Mouse (Mus musculus) limb, embryonic 11.5 days (tissue): ENCODE results near the gene Txlna. TPM values are rescaled to one million over a fixed set of nuclear protein-coding genes. Genes with fewer than 3 reads are reported as not detected.

Experiments
- ATAC-seq: fragments of 200-750 bp; cut with Nextera tagmentation; 2 replicates; pipeline ENCODE4 v1.8.0; 2017; ENCODE audit warnings: low read depth; ENCODE audit not compliant: insufficient number of reproducible peaks, low FRiP score, low TSS enrichment
- DNase-seq: peaks from one replicate; pipeline ENCODE4 v3.0.0-alpha.2; 2015; ENCODE audit warnings: low spot score
- H3K27ac ChIP-seq: fragments of 300-500 bp; sonication (generic); replicated peaks from 2 replicates; pipeline ENCODE4 v1.5.1; 2014; ENCODE audit warnings: low read depth, mild to moderate bottlenecking, low read length
- H3K27me3 ChIP-seq: fragments of 300-500 bp; sonication (generic); 2 replicates; pipeline ENCODE4 v1.6.1; 2014; ENCODE audit warnings: mild to moderate bottlenecking, low read length, mixed read lengths; ENCODE audit not compliant: control insufficient read depth, insufficient read depth
- H3K36me3 ChIP-seq: fragments of 300-500 bp; sonication (generic); 2 replicates; pipeline ENCODE4 v1.6.1; 2014; ENCODE audit warnings: mild to moderate bottlenecking, low read length, moderate library complexity, mixed read lengths; ENCODE audit not compliant: control insufficient read depth, insufficient read depth
- H3K4me1 ChIP-seq: fragments of 300-500 bp; sonication (generic); 2 replicates; pipeline ENCODE4 v1.6.1; 2014; ENCODE audit warnings: low read length, mixed read lengths; ENCODE audit not compliant: control insufficient read depth, insufficient read depth
- H3K4me2 ChIP-seq: fragments of 300-500 bp; sonication (generic); 2 replicates; pipeline ENCODE4 v1.6.1; 2014; ENCODE audit warnings: low read depth, mild to moderate bottlenecking, moderate library complexity; ENCODE audit not compliant: severe bottlenecking
- H3K4me3 ChIP-seq: fragments of 300-500 bp; sonication (generic); 2 replicates; pipeline ENCODE4 v1.5.1; 2014; ENCODE audit warnings: low read depth, low read length
- H3K9ac ChIP-seq: fragments of 300-500 bp; sonication (generic); 2 replicates; pipeline ENCODE4 v1.6.1; 2014; ENCODE audit warnings: mild to moderate bottlenecking, low read length
- H3K9me3 ChIP-seq: fragments of 300-500 bp; sonication (generic); 2 replicates; pipeline ENCODE4 v1.6.1; 2016; ENCODE audit warnings: low read length; ENCODE audit not compliant: control insufficient read depth
- WGBS: fragments of 180-500 bp; shearing (Covaris S2); extraction: QIAGEN DNeasy Blood & Tissue Kit; methylation state at CpG from one replicate; pipeline ENCODE4 v1.1.7; 2014; 5-methylcytosine and 5-hydroxymethylcytosine counted together
- polyA plus RNA-seq: library from polyadenylated mRNA; unstranded; fragments of >200 nt; fragmentation: Nextera tagmentation; extraction: Ambion mirVana; gene quantifications from 2 replicates; pipeline ENCODE4 v1.2.1, GENCODE M21; 2014

Gene Txlna
- polyA plus RNA-seq, 1 experiment from 2014 or later, result 111 TPM

GRCm38 (mm10) chr4:129662255-129662813, 21.5 kb upstream of the Txlna start:
- Histone ChIP-seq H3K4me2 (no peak overlapping the region), H3K27ac (no peak overlapping the region), H3K27me3 (no peaks in the 10 kb centered on the region), H3K4me1 (no peaks in the 10 kb centered on the region), H3K9me3 (no peaks in the 10 kb centered on the region), H3K36me3 (peaks cover 11% of the 10 kb centered on the region), H3K4me3 (no peak overlapping the region), H3K9ac (no peak overlapping the region)
- DNase-seq (no peak), ATAC-seq (no peak)
- 85% methylated on average over 3 of the region's 3 CpGs for WGBS

- DNase-seq, result no peak
- no peak for ATAC-seq
- Histone ChIP-seq H3K4me3 (no peak overlapping the region), H3K9me3 (no peaks in the 10 kb centered on the region), H3K9ac (no peak overlapping the region), H3K4me1 (no peaks in the 10 kb centered on the region), H3K27me3 (no peaks in the 10 kb centered on the region), H3K27ac (no peak overlapping the region), H3K36me3 (peaks cover 13% of the 10 kb centered on the region), H3K4me2 (no peak overlapping the region)
- WGBS, result 84% methylated on average over 3 of the region's 3 CpGs
Measured at GRCm38 (mm10) chr4:129661584-129661983, 20.7 kb upstream of the Txlna start.

- Histone ChIP-seq H3K27me3 (no peaks in the 10 kb centered on the region), H3K9me3 (no peaks in the 10 kb centered on the region), H3K4me2 (no peak overlapping the region), H3K9ac (no peak overlapping the region), H3K36me3 (peaks cover 38% of the 10 kb centered on the region), H3K4me3 (no peak overlapping the region), H3K27ac (no peak overlapping the region), H3K4me1 (no peaks in the 10 kb centered on the region)
- ATAC-seq (no peak), DNase-seq (no peak)
- 92% methylated on average over 14 of the region's 14 CpGs for WGBS
Measured at GRCm38 (mm10) chr4:129654770-129655169, 13.9 kb upstream of the Txlna start.

GRCm38 (mm10) chr4:129650359-129650758, 9.5 kb upstream of the Txlna start:
- no peak overlapping the region for H3K4me2 ChIP-seq
- no peak for ATAC-seq

GRCm38 (mm10) chr4:129648656-129649055, 7.8 kb upstream of the Txlna start:
- no peak overlapping the region for H3K27ac ChIP-seq
- H3K4me1 ChIP-seq, result no peaks in the 10 kb centered on the region
- no peak overlapping the region for H3K4me2 ChIP-seq
- no peak overlapping the region for H3K4me3 ChIP-seq
- peaks cover 37% of the 10 kb centered on the region for H3K36me3 ChIP-seq
- no peaks in the 10 kb centered on the region for H3K9me3 ChIP-seq
- H3K9ac ChIP-seq, result no peak overlapping the region
- no peaks in the 10 kb centered on the region for H3K27me3 ChIP-seq
- DNase-seq (no peak), ATAC-seq (no peak)
- WGBS, result 85% methylated on average over 1 of the region's 1 CpGs

More at GRCm38 (mm10) chr4:129650359-129650758, 9.5 kb upstream of the Txlna start:
- no peak overlapping the region for H3K9ac ChIP-seq
- no peak for DNase-seq
- H3K4me1 ChIP-seq, result no peaks in the 10 kb centered on the region
- WGBS, result 94% methylated on average over 8 of the region's 8 CpGs
- peaks cover 49% of the 10 kb centered on the region for H3K36me3 ChIP-seq
- no peaks in the 10 kb centered on the region for H3K9me3 ChIP-seq
- H3K27ac ChIP-seq, result no peak overlapping the region
- no peaks in the 10 kb centered on the region for H3K27me3 ChIP-seq
- no peak overlapping the region for H3K4me3 ChIP-seq

GRCm38 (mm10) chr4:129645204-129645603, 4.3 kb upstream of the Txlna start:
- WGBS, result 89% methylated on average over 6 of the region's 6 CpGs

GRCm38 (mm10) chr4:129641756-129642155, 891 bp upstream of the Txlna start:
- H3K36me3 ChIP-seq, result peaks cover 22% of the 10 kb centered on the region; the same call in 1 of the 2 replicates
- 49% methylated on average over 5 of the region's 5 CpGs for WGBS
- ATAC-seq (no peak), DNase-seq (no peak)
- H3K4me2 ChIP-seq, result peak overlapping the region; percentile 96; the same call in 1 of the 2 replicates
- H3K4me3 ChIP-seq, result no peak overlapping the region
- no peaks in the 10 kb centered on the region for H3K9me3 ChIP-seq
- no peaks in the 10 kb centered on the region for H3K27me3 ChIP-seq
- H3K4me1 ChIP-seq, result peaks cover 11% of the 10 kb centered on the region
- H3K9ac ChIP-seq, result no peak overlapping the region
- no peak overlapping the region for H3K27ac ChIP-seq

More at GRCm38 (mm10) chr4:129645204-129645603, 4.3 kb upstream of the Txlna start:
- Histone ChIP-seq H3K4me2 (0 out of 2 replicates have a peak overlapping the region, but pooled peaks have one; percentile 4), H3K27ac (no peak overlapping the region), H3K9me3 (no peaks in the 10 kb centered on the region), H3K9ac (no peak overlapping the region), H3K4me3 (no peak overlapping the region), H3K27me3 (no peaks in the 10 kb centered on the region), H3K36me3 (peaks cover 26% of the 10 kb centered on the region; the same call in 1 of the 2 replicates), H3K4me1 (no peaks in the 10 kb centered on the region)
- ATAC-seq (no peak), DNase-seq (no peak)

GRCm38 (mm10) chr4:129640101-129640637, 696 bp downstream of the Txlna start:
- Histone ChIP-seq H3K9me3 (no peaks in the 10 kb centered on the region), H3K27ac (peak overlapping the region; percentile 87), H3K4me3 (peak overlapping the region; percentile 74), H3K36me3 (peaks cover 26% of the 10 kb centered on the region), H3K27me3 (no peaks in the 10 kb centered on the region), H3K4me2 (peak overlapping the region; percentile 96), H3K9ac (peak overlapping the region; percentile 76), H3K4me1 (peaks cover 11% of the 10 kb centered on the region)
- ATAC-seq (no peak), DNase-seq (peak; percentile 32)
- 9% methylated on average over 17 of the region's 17 CpGs for WGBS
